18 mouse cellular contexts compared by ENCODE assay signal in the genomic region with DNA sequence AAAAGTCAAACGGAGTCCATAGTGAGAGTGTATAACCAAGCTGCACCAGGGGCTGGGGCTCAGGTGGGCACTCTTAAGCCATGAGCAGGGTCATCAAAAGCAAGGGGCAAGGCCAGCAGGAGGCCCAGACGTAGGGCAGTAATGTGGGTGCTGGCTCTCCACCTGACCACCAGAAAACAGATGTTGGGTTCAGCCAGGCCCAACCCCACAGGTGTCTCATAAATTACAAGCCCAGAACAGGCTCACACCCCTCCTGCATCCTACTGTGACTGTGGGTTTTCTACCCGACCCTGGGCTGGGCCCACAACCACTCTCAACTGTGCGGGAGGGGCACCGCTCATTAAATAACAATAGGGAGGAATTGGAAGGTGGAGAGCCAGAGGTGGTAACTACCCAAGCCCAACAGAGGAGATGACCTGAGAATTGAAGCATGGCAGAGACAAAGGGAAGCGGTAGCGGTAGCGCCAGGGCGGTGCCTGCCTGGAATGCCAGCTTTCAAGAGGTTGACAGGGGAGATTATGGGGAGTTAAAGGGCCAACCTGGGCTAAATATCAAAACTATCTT. TPM values are rescaled to one million over a fixed set of nuclear protein-coding genes. Genes with fewer than 3 reads are reported as not detected.
DNase-seq lines count a peak whose midpoint lies in the region; ATAC-seq and TF ChIP-seq lines count a peak whose summit lies in the region.
"Had no signal": no experiment of that assay in that cellular context is flagged by ENCODE, and none has a peak within 500 bp of the region (broad histone marks: within the 10 kb centered on the region; RNA-seq: fewer than 3 reads in every experiment).

No protein-coding gene starts in this region.

- TF ChIP-seq EP300 in heart, adult 2 months (IDR thresholded peaks at IDR 0.05; ENCODE audit: insufficient read depth, low read depth, low read length): no peak

- H3K9me3 ChIP-seq in kidney, embryonic 15.5 days (replicated peaks): no peaks in the 10 kb centered on the region
- no peaks in the 10 kb centered on the region for H3K9me3 ChIP-seq in hindbrain, embryonic 14.5 days (ENCODE audit: control insufficient read depth, low read length)
- H3K9me3 ChIP-seq: hindbrain, embryonic 15.5 days; limb, embryonic 13.5 days; liver, embryonic 15.5 days had no signal

- DNase-seq in heart, adult 2 months: no peak
- no peak for DNase-seq in heart, postnatal 4 days
- DNase-seq in kidney, postnatal 10 days: no peak
- peak; percentile 87 for DNase-seq in ES-CJ7 (ENCODE audit: low read depth, low spot score)
- DNase-seq in hindbrain, embryonic 14.5 days (ENCODE audit: low spot score): no peak
- DNase-seq in ovary, postnatal 10 days (ENCODE audit: low spot score): no peak
- DNase-seq: B cell, adult 2 months; gastrocnemius, postnatal 36 days; kidney, adult 2 months; lung, postnatal 14 days; retina, postnatal 1 day; thymus, postnatal 4 days had no signal

- ATAC-seq in kidney, embryonic 15.5 days (replicated peaks; ENCODE audit: low FRiP score): peak; percentile 27; the same call in 1 of the 2 replicates
- no peak for ATAC-seq in hindbrain, embryonic 14.5 days (ENCODE audit: low FRiP score)

- H3K4me1 ChIP-seq in heart, adult 2 months (ENCODE audit: control insufficient read depth, insufficient read depth, low read length): peaks cover 25% of the 10 kb centered on the region
- peaks cover 55% of the 10 kb centered on the region for H3K4me1 ChIP-seq in kidney, embryonic 15.5 days
- H3K4me1 ChIP-seq in small intestine, adult 2 months (ENCODE audit: control insufficient read depth, insufficient read depth, insufficient read length, low read length): peaks cover 23% of the 10 kb centered on the region
- H3K4me1 ChIP-seq in hindbrain, embryonic 14.5 days (replicated peaks; ENCODE audit: control insufficient read depth, insufficient read depth, low read length): no peaks in the 10 kb centered on the region
- H3K4me1 ChIP-seq: liver, embryonic 15.5 days had no signal

- no peak overlapping the region for H3K4me3 ChIP-seq in heart, adult 2 months
- H3K4me3 ChIP-seq in kidney, embryonic 15.5 days (replicated peaks): no peak overlapping the region
- H3K4me3 ChIP-seq in small intestine, adult 2 months (ENCODE audit: low read depth, low read length): no peak overlapping the region
- H3K4me3 ChIP-seq in hindbrain, embryonic 14.5 days (replicated peaks; ENCODE audit: low read length): no peak overlapping the region
- H3K4me3 ChIP-seq: hindbrain, embryonic 15.5 days; limb, embryonic 13.5 days; liver, embryonic 15.5 days had no signal

- 78% methylated on average over 9 of the region's 9 CpGs for WGBS in heart, adult 2 months
- WGBS in kidney, embryonic 15.5 days: 47% methylated on average over 9 of the region's 9 CpGs
- WGBS in small intestine, adult 2 months: 85% methylated on average over 9 of the region's 9 CpGs
- 49% methylated on average over 9 of the region's 9 CpGs for WGBS in hindbrain, embryonic 14.5 days

- H3K27ac ChIP-seq in heart, adult 2 months: peak overlapping the region; percentile 75
- peak overlapping the region; percentile 48 for H3K27ac ChIP-seq in kidney, embryonic 15.5 days
- H3K27ac ChIP-seq in small intestine, adult 2 months (ENCODE audit: insufficient read depth, low read depth, low read length): peak overlapping the region; percentile 24; the same call in 1 of the 2 replicates
- H3K27ac ChIP-seq in hindbrain, embryonic 14.5 days: no peak overlapping the region
- H3K27ac ChIP-seq: hindbrain, embryonic 15.5 days; limb, embryonic 13.5 days; liver, embryonic 15.5 days had no signal

- no peaks in the 10 kb centered on the region for H3K79me2 ChIP-seq in heart, adult 2 months (replicated peaks; ENCODE audit: control insufficient read depth, insufficient read depth, low read length)

- no peak for TF ChIP-seq CTCF in heart, adult 2 months (IDR thresholded peaks at IDR 0.05)
- no peak for TF ChIP-seq CTCF in small intestine, adult 2 months (IDR thresholded peaks at IDR 0.05; ENCODE audit: extremely low read depth, insufficient read length, insufficient replicate concordance, low read depth, low read length)

- H3K36me3 ChIP-seq in heart, adult 2 months (ENCODE audit: control insufficient read depth, insufficient read depth, low read length): no peaks in the 10 kb centered on the region
- H3K36me3 ChIP-seq in kidney, embryonic 15.5 days: no peaks in the 10 kb centered on the region
- no peaks in the 10 kb centered on the region for H3K36me3 ChIP-seq in small intestine, adult 2 months (ENCODE audit: control insufficient read depth, insufficient read depth, low read length)
- H3K36me3 ChIP-seq in hindbrain, embryonic 14.5 days (replicated peaks; ENCODE audit: control insufficient read depth, insufficient read depth): no peaks in the 10 kb centered on the region
- H3K36me3 ChIP-seq: hindbrain, embryonic 15.5 days; limb, embryonic 13.5 days; liver, embryonic 15.5 days had no signal

- no peaks in the 10 kb centered on the region for H3K27me3 ChIP-seq in heart, adult 2 months (ENCODE audit: control insufficient read depth, insufficient read depth, low read length)
- peaks cover 6% of the 10 kb centered on the region; the same call in 1 of the 2 replicates for H3K27me3 ChIP-seq in kidney, embryonic 15.5 days
- H3K27me3 ChIP-seq in small intestine, adult 2 months (ENCODE audit: control insufficient read depth, insufficient read depth, low read length): no peaks in the 10 kb centered on the region
- peaks cover 20% of the 10 kb centered on the region for H3K27me3 ChIP-seq in hindbrain, embryonic 14.5 days (ENCODE audit: control insufficient read depth, insufficient read depth, low read length)

- H3K9ac ChIP-seq in heart, adult 2 months (ENCODE audit: low read depth, low read length): no peak overlapping the region
- H3K9ac ChIP-seq in kidney, embryonic 15.5 days: no peak overlapping the region
- H3K9ac ChIP-seq in hindbrain, embryonic 14.5 days: no peak overlapping the region
- H3K9ac ChIP-seq: hindbrain, embryonic 15.5 days; limb, embryonic 13.5 days; liver, embryonic 15.5 days had no signal

- intact Hi-C loops in heart, adult 2 months (cut with DNase I): no loop called here

- TF ChIP-seq POLR2A in heart, adult 2 months (IDR thresholded peaks at IDR 0.05; ENCODE audit: insufficient read depth, low read depth, low read length): no peak
- no peak for TF ChIP-seq POLR2A in small intestine, adult 2 months (IDR thresholded peaks at IDR 0.05; ENCODE audit: low read depth, low read length)

- no peak overlapping the region for H3K4me2 ChIP-seq in kidney, embryonic 15.5 days
- no peak overlapping the region for H3K4me2 ChIP-seq in hindbrain, embryonic 14.5 days (replicated peaks)
- H3K4me2 ChIP-seq: hindbrain, embryonic 15.5 days; limb, embryonic 13.5 days; liver, embryonic 15.5 days had no signal

RNA-seq across cellular contexts. Expression of a gene that starts 6.3 kb away (rescaled TPM):
- 10 to 100 TPM; 13.7 to 14.0 TPM for total RNA-seq in heart, adult 2 months (2021)
- 20.6 and 22.3 TPM in 2 replicates for polyA plus RNA-seq in heart, adult 2 months (2012; rRNA removed)
- total RNA-seq in heart, postnatal 4 days (2021): 10 to 100 TPM; 28.0 to 34.8 TPM
- 6.2 and 6.4 TPM in 2 replicates for polyA plus RNA-seq in kidney, embryonic 15.5 days (2015; fragmentation: Nextera tagmentation; extraction: Ambion mirVana)
- polyA plus RNA-seq in small intestine, adult 2 months (2012; rRNA removed): 3.1 and 4.8 TPM in 2 replicates
- 1.7 and 1.9 TPM in 2 replicates for polyA plus RNA-seq in hindbrain, embryonic 14.5 days (2014; fragmentation: Nextera tagmentation; extraction: Ambion mirVana)
- total RNA-seq: monocyte, adult 5-6 weeks had no signal

RNA-seq across cellular contexts. Expression of a gene that starts 6.3 kb away (rescaled TPM):
- 10 to 100 TPM; 27.8 to 38.1 TPM for total RNA-seq in heart, adult 2 months (2021)
- polyA plus RNA-seq in heart, adult 2 months (2012; rRNA removed): 27.5 and 27.8 TPM in 2 replicates
- total RNA-seq in heart, postnatal 4 days (2021): 10 to 100 TPM; 25.9 to 29.2 TPM
- polyA plus RNA-seq in kidney, embryonic 15.5 days (2015; fragmentation: Nextera tagmentation; extraction: Ambion mirVana): 19.4 and 25.3 TPM in 2 replicates
- polyA plus RNA-seq in small intestine, adult 2 months (2012; rRNA removed): 89.3 and 234 TPM in 2 replicates
- 8.3 and 10.6 TPM in 2 replicates for polyA plus RNA-seq in hindbrain, embryonic 14.5 days (2014; fragmentation: Nextera tagmentation; extraction: Ambion mirVana)

RNA-seq across cellular contexts. Expression of a gene that starts 20.8 kb away (rescaled TPM):
- 10 to 100 TPM; 18.2 to 19.3 TPM for total RNA-seq in heart, adult 2 months (2021)
- 7.8 and 9.0 TPM in 2 replicates for polyA plus RNA-seq in heart, adult 2 months (2012; rRNA removed)
- total RNA-seq in heart, postnatal 4 days (2021): 10 to 100 TPM; 14.8 to 15.7 TPM
- 5.0 and 5.5 TPM in 2 replicates for polyA plus RNA-seq in kidney, embryonic 15.5 days (2015; fragmentation: Nextera tagmentation; extraction: Ambion mirVana)
- 4.3 and 11.4 TPM in 2 replicates for polyA plus RNA-seq in small intestine, adult 2 months (2012; rRNA removed)
- polyA plus RNA-seq in hindbrain, embryonic 14.5 days (2014; fragmentation: Nextera tagmentation; extraction: Ambion mirVana): 5.3 and 5.6 TPM in 2 replicates

RNA-seq across cellular contexts. Expression of a gene that starts 37.0 kb away (rescaled TPM):
- total RNA-seq in heart, adult 2 months (2021): 1 to 10 TPM; 1.3 to 1.9 TPM
- 2.6 and 2.9 TPM in 2 replicates for polyA plus RNA-seq in heart, adult 2 months (2012; rRNA removed)
- 1 to 10 TPM; 4.2 to 4.8 TPM for total RNA-seq in heart, postnatal 4 days (2021)
- 9.2 and 10.7 TPM in 2 replicates for polyA plus RNA-seq in kidney, embryonic 15.5 days (2015; fragmentation: Nextera tagmentation; extraction: Ambion mirVana)
- polyA plus RNA-seq in small intestine, adult 2 months (2012; rRNA removed): 0.86 and 2.2 TPM in 2 replicates
- polyA plus RNA-seq in hindbrain, embryonic 14.5 days (2014; fragmentation: Nextera tagmentation; extraction: Ambion mirVana): 20.9 and 24.2 TPM in 2 replicates
- total RNA-seq: monocyte, adult 5-6 weeks had no signal
